Mouse (Mus musculus): ENCODE measurements at regions not wholly inside any gene's neighbourhood (a gene's known extent, or its start where the extent isn't known, plus 50 kb on each side); places are given as distances from the start of the nearest gene placed in this dataset.

DNA sequence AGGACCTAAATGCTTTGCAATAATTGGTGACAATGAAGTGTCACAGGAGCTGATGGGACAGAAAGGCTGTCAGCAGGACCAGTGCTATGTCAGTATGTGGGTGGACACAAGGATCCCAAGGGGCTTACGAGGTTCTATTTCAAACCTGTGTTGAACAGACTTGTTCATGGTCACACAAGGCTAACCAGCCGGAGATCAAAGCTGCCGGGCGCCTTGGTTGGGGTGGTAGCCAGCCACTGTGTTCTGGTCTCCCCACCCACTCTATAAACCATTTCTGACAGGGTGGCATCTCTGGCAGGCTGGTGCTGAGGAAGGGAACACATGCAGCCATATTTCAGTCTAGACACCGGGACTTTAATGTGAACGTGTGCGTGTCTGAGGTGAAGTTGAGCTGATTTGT is 245.9 kb downstream of the Ttc32 start:
- TF ChIP-seq CTCF (IDR thresholded peaks at IDR 0.05; ENCODE audit: borderline replicate concordance, extremely low read depth, insufficient read depth, insufficient read length) (no peak), POLR2A (IDR thresholded peaks at IDR 0.05; ENCODE audit: borderline replicate concordance, extremely low read depth, insufficient read depth, insufficient read length, poor library complexity, severe bottlenecking) (no peak)
